In the genomic region with DNA sequence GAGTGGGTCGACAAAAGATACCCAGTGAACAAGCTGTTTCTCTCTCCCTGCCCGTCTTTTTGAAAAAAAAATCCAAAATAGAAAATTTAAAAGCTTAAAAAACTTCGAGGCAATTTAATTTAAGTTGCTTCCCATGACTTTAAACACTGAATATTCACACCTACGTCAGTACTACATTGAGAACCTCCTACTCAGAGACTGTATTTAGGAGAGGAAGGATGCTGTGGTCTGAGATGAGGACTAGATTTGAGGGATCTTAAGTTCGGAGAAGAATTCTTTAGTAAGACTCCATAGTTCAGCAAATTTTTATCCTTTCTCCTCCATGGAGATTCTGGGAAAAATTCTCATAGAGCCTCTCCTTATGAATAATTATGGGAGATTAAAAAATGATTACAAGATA, we compare ENCODE assay signal across 30 mouse cellular contexts.
DNase-seq lines count a peak whose midpoint lies in the region; ATAC-seq and TF ChIP-seq lines count a peak whose summit lies in the region.
"Had no signal": no experiment of that assay in that cellular context is flagged by ENCODE, and none has a peak within 500 bp of the region (broad histone marks: within the 10 kb centered on the region; RNA-seq: fewer than 3 reads in every experiment).

No protein-coding gene starts in this region.

- no peak for TF ChIP-seq POLR2A in cortical plate, adult 2 months (IDR thresholded peaks at IDR 0.05; ENCODE audit: extremely low read depth, insufficient read depth, low read length)

- intact Hi-C loops in left cerebral cortex, adult 2 months (cut with DNase I) = loop anchor here (5.0 kb wide), 2 partner anchors 572 to 882 kb away; partner anchors contain the start of gene Cnksr2

- no peak for DNase-seq in frontal cortex, adult 2 months (ENCODE audit: extremely low spot score in 1 of 2, low spot score in 1 of 2)
- no peak for DNase-seq in left cerebral cortex, adult 2 months (ENCODE audit: extremely low spot score in 1 of 2, low spot score in 2 of 2)
- DNase-seq in left cerebral cortex, adult 18-20 months (ENCODE audit: low spot score in 2 of 2) = no peak
- DNase-seq in testis, postnatal 14 days (ENCODE audit: low spot score) = no peak
- DNase-seq: adrenal gland, postnatal 10 days; adrenal gland, postnatal 36 days; B cell, adult 2 months; cerebellum, adult 11 months; cerebellum, adult 2 months; cerebellum, adult 9-11 months; cerebellum, postnatal 25 days; embryo, embryonic 11 days; gastrocnemius, postnatal 10 days; gastrocnemius, postnatal 36 days; heart, adult 2 months; heart, postnatal 14 days; heart, postnatal 4 days had no signal

- no peak for TF ChIP-seq CTCF in left cerebral cortex, adult 2 months (IDR thresholded peaks at IDR 0.05)
- no peak for TF ChIP-seq CTCF in cortical plate, adult 2 months (IDR thresholded peaks at IDR 0.05; ENCODE audit: extremely low read depth, insufficient read depth, low read length)

- H3K4me1 ChIP-seq in cortical plate, adult 2 months (ENCODE audit: control insufficient read depth, insufficient read depth, low read length) = no peaks in the 10 kb centered on the region; the same call in 1 of the 2 replicates
- H3K4me1 ChIP-seq: embryonic facial prominence, embryonic 10.5 days; embryonic facial prominence, embryonic 13.5 days; forebrain, embryonic 13.5 days; heart, embryonic 10.5 days; heart, embryonic 13.5 days had no signal

- ATAC-seq in frontal cortex, adult (ENCODE audit: low TSS enrichment) = peak; percentile 96
- ATAC-seq: forebrain, embryonic 13.5 days; forebrain, embryonic 16.5 days; hindbrain, postnatal 0 days; inflammation-experienced regulatory T-cells, adult 6 months; Patski had no signal

- H3K4me3 ChIP-seq in left cerebral cortex, adult 2 months = no peak overlapping the region
- H3K4me3 ChIP-seq in cortical plate, adult 2 months (ENCODE audit: insufficient read depth, low read length) = no peak overlapping the region
- H3K4me3 ChIP-seq: embryonic facial prominence, embryonic 10.5 days; embryonic facial prominence, embryonic 13.5 days; erythroblast, embryonic 14.5 days; forebrain, embryonic 13.5 days; heart, adult 2 months; heart, embryonic 10.5 days; heart, embryonic 13.5 days had no signal

- H3K27ac ChIP-seq in left cerebral cortex, adult 2 months = peak overlapping the region; percentile 29
- peak overlapping the region; percentile 77; the same call in 1 of the 2 replicates for H3K27ac ChIP-seq in cortical plate, adult 2 months (ENCODE audit: insufficient read depth, low read length)
- H3K27ac ChIP-seq: embryonic facial prominence, embryonic 10.5 days; embryonic facial prominence, embryonic 13.5 days; forebrain, embryonic 13.5 days; heart, adult 2 months; heart, embryonic 10.5 days; heart, embryonic 13.5 days; hindbrain, embryonic 14.5 days; hindbrain, postnatal 0 days had no signal
